ENCODE assay signal across 10 mouse cellular contexts in genomic region chr10:82863106-82863680, GRCm38 (mm10). TPM values are rescaled to one million over a fixed set of nuclear protein-coding genes. Genes with fewer than 3 reads are reported as not detected.
DNase-seq lines count a peak whose midpoint lies in the region; ATAC-seq and TF ChIP-seq lines count a peak whose summit lies in the region.
"Had no signal": no experiment of that assay in that cellular context is flagged by ENCODE, and none has a peak within 500 bp of the region (broad histone marks: within the 10 kb centered on the region; RNA-seq: fewer than 3 reads in every experiment).

No protein-coding gene starts in this region.

- H3K36me3 ChIP-seq in forebrain, embryonic 14.5 days (ENCODE audit: control insufficient read depth, insufficient read depth, low read length) = peaks cover 31% of the 10 kb centered on the region
- H3K36me3 ChIP-seq in forebrain, embryonic 11.5 days (ENCODE audit: control insufficient read depth, insufficient read depth, low read length) = no peaks in the 10 kb centered on the region; the same call in 1 of the 2 replicates
- peaks cover 62% of the 10 kb centered on the region for H3K36me3 ChIP-seq in megakaryocyte, embryonic 14.5 days (replicated peaks; ENCODE audit: low read length)
- H3K36me3 ChIP-seq in embryonic facial prominence, embryonic 15.5 days = peaks cover 20% of the 10 kb centered on the region; the same call in 1 of the 2 replicates
- H3K36me3 ChIP-seq in myocyte (ENCODE audit: control insufficient read depth, insufficient read depth) = peaks cover 13% of the 10 kb centered on the region

- peak overlapping the region; percentile 35; the same call in 1 of the 2 replicates for H3K27ac ChIP-seq in forebrain, embryonic 14.5 days (ENCODE audit: low read depth, low read length)
- H3K27ac ChIP-seq in forebrain, embryonic 11.5 days (ENCODE audit: low read depth, low read length) = no peak overlapping the region
- H3K27ac ChIP-seq in embryonic facial prominence, embryonic 15.5 days (replicated peaks) = 0 out of 2 replicates have a peak overlapping the region, but pooled peaks have one; percentile 34

- 62% methylated on average over 5 of the region's 5 CpGs for WGBS in forebrain, embryonic 14.5 days
- 91% methylated on average over 5 of the region's 5 CpGs for WGBS in forebrain, embryonic 11.5 days
- WGBS in embryonic facial prominence, embryonic 15.5 days = 64% methylated on average over 5 of the region's 5 CpGs

- peak overlapping the region; percentile 78; the same call in 1 of the 2 replicates for H3K4me2 ChIP-seq in forebrain, embryonic 14.5 days (ENCODE audit: low read length)
- H3K4me2 ChIP-seq in forebrain, embryonic 11.5 days (ENCODE audit: low read depth, low read length, severe bottlenecking) = no peak overlapping the region
- no peak overlapping the region for H3K4me2 ChIP-seq in embryonic facial prominence, embryonic 15.5 days (replicated peaks)
- peak overlapping the region; percentile 95 for H3K4me2 ChIP-seq in myocyte (ENCODE audit: low read depth)

- no peak overlapping the region for H3K4me3 ChIP-seq in forebrain, embryonic 14.5 days (ENCODE audit: low read depth, low read length)
- no peak overlapping the region for H3K4me3 ChIP-seq in forebrain, embryonic 11.5 days (ENCODE audit: low read depth, low read length)
- peak overlapping the region; percentile 62 for H3K4me3 ChIP-seq in megakaryocyte, embryonic 14.5 days (replicated peaks)
- no peak overlapping the region for H3K4me3 ChIP-seq in embryonic facial prominence, embryonic 15.5 days (replicated peaks)
- no peak overlapping the region for H3K4me3 ChIP-seq in myocyte

- no peaks in the 10 kb centered on the region for H3K9me3 ChIP-seq in forebrain, embryonic 14.5 days (replicated peaks; ENCODE audit: control insufficient read depth, low read length)
- no peaks in the 10 kb centered on the region for H3K9me3 ChIP-seq in forebrain, embryonic 11.5 days (ENCODE audit: control insufficient read depth, low read length)
- H3K9me3 ChIP-seq in megakaryocyte, embryonic 14.5 days = no peaks in the 10 kb centered on the region
- H3K9me3 ChIP-seq in embryonic facial prominence, embryonic 15.5 days (replicated peaks) = no peaks in the 10 kb centered on the region

- DNase-seq in forebrain, embryonic 14.5 days (ENCODE audit: low spot score) = peak; percentile 65
- DNase-seq in forebrain, embryonic 11.5 days (ENCODE audit: low spot score) = no peak
- DNase-seq in embryo, embryonic 10 days (ENCODE audit: low spot score) = no peak
- no peak for DNase-seq in left cerebral cortex, adult 18-20 months (ENCODE audit: low spot score in 2 of 2)
- DNase-seq: heart, adult 11 months; layer of hippocampus, adult 9-11 months had no signal

- peaks cover 83% of the 10 kb centered on the region for H3K79me2 ChIP-seq in myocyte (ENCODE audit: control insufficient read depth, insufficient read depth)

- no peak for ATAC-seq in forebrain, embryonic 14.5 days
- ATAC-seq in forebrain, embryonic 11.5 days (replicated peaks; ENCODE audit: low FRiP score) = no peak
- ATAC-seq in megakaryocyte, adult 5-6 weeks (ENCODE audit: poor library complexity, severe bottlenecking) = no peak
- ATAC-seq in embryonic facial prominence, embryonic 15.5 days (ENCODE audit: insufficient number of reproducible peaks, low FRiP score, low TSS enrichment, low read depth) = no peak

- TF ChIP-seq POLR2A in myocyte (IDR thresholded peaks at IDR 0.05; ENCODE audit: insufficient read length, low read depth) = no peak

- H3K4me1 ChIP-seq in forebrain, embryonic 14.5 days (ENCODE audit: control insufficient read depth, insufficient read depth, low read length) = peaks cover 17% of the 10 kb centered on the region
- peaks cover 6% of the 10 kb centered on the region for H3K4me1 ChIP-seq in forebrain, embryonic 11.5 days (replicated peaks; ENCODE audit: control insufficient read depth, insufficient read depth, low read length)
- H3K4me1 ChIP-seq in megakaryocyte, embryonic 14.5 days = peaks cover 63% of the 10 kb centered on the region
- peaks cover 40% of the 10 kb centered on the region for H3K4me1 ChIP-seq in embryonic facial prominence, embryonic 15.5 days

- no peaks in the 10 kb centered on the region for H3K27me3 ChIP-seq in forebrain, embryonic 14.5 days (replicated peaks; ENCODE audit: control insufficient read depth, insufficient read depth, low read length)
- no peaks in the 10 kb centered on the region for H3K27me3 ChIP-seq in forebrain, embryonic 11.5 days (ENCODE audit: control insufficient read depth, insufficient read depth, low read length)
- no peaks in the 10 kb centered on the region for H3K27me3 ChIP-seq in megakaryocyte, embryonic 14.5 days (replicated peaks)
- no peaks in the 10 kb centered on the region for H3K27me3 ChIP-seq in embryonic facial prominence, embryonic 15.5 days
- no peaks in the 10 kb centered on the region for H3K27me3 ChIP-seq in myocyte (ENCODE audit: control insufficient read depth, insufficient read depth, insufficient read length)

- H3ac ChIP-seq in myocyte (ENCODE audit: control insufficient read depth, insufficient read length) = no peak overlapping the region

- no peak overlapping the region for H3K9ac ChIP-seq in forebrain, embryonic 14.5 days (ENCODE audit: low read length)
- H3K9ac ChIP-seq in forebrain, embryonic 11.5 days (ENCODE audit: low read length) = no peak overlapping the region
- H3K9ac ChIP-seq in embryonic facial prominence, embryonic 15.5 days = peak overlapping the region; percentile 6; the same call in 1 of the 2 replicates

TF ChIP-seq in myocyte, 11 proteins besides CTCF, POLR2A, EP300 and RAD21:
- TF ChIP-seq USF1 (IDR thresholded peaks at IDR 0.05; ENCODE audit: low read depth) (no peak), E2F4 (IDR thresholded peaks at IDR 0.05; ENCODE audit: insufficient read depth) (no peak), CEBPB (IDR thresholded peaks at IDR 0.05; ENCODE audit: insufficient read depth, poor library complexity, severe bottlenecking) (no peak), POLR2AphosphoS2 (IDR thresholded peaks at IDR 0.05; ENCODE audit: insufficient read length, low read depth) (no peak), MAX (IDR thresholded peaks at IDR 0.05; ENCODE audit: low read depth) (no peak), SRF (IDR thresholded peaks at IDR 0.05; ENCODE audit: control insufficient read depth, insufficient read length, low read depth) (no peak), MYOG (IDR thresholded peaks at IDR 0.05; ENCODE audit: control insufficient read depth in 1 of 3, insufficient read depth in 1 of 3, insufficient read length in 2 of 3, low read depth in 2 of 3) (peak in 1 of 3 experiments; percentile 24), TCF3 (IDR thresholded peaks at IDR 0.05; ENCODE audit: insufficient read length, low read depth) (no peak), TCF12 (IDR thresholded peaks at IDR 0.05; ENCODE audit: insufficient read depth, poor library complexity, severe bottlenecking) (no peak), REST (IDR thresholded peaks at IDR 0.05; ENCODE audit: insufficient read depth, insufficient read length) (no peak), MYOD1 (IDR thresholded peaks at IDR 0.05; ENCODE audit: control insufficient read depth in 1 of 3, insufficient read length in 2 of 3, low read depth in 2 of 3) (peak in 1 of 3 experiments; percentile 35)

RNA-seq across cellular contexts. Expression of gene Eid3, which starts 3.2 kb away (rescaled TPM):
- 0.22 and 0.27 TPM in 2 replicates for polyA plus RNA-seq in forebrain, embryonic 14.5 days (2014; fragmentation: Nextera tagmentation; extraction: Ambion mirVana)
- polyA plus RNA-seq in forebrain, embryonic 11.5 days (2014; fragmentation: Nextera tagmentation; extraction: Ambion mirVana) = 0.89 and 1.0 TPM in 2 replicates
- 1.2 TPM in 1 of 2 replicates, not detected in the other for polyA plus RNA-seq in megakaryocyte, embryonic 14.5 days (2012; ENCODE audit: insufficient read depth, low replicate concordance)
- 0.25 and 2.7 TPM in 2 replicates for total RNA-seq in megakaryocyte, adult 5-6 weeks (2015)
- 1.8 and 3.6 TPM in 2 replicates for total RNA-seq in megakaryocyte, adult 5-6 weeks (2017)
- 0.55 and 0.65 TPM in 2 replicates for polyA plus RNA-seq in embryonic facial prominence, embryonic 15.5 days (2015; fragmentation: Nextera tagmentation; extraction: Ambion mirVana)
- 0.43 TPM for polyA plus RNA-seq in myocyte (2012; fragmentation: generic; extraction: Trizol)
- total RNA-seq in left cerebral cortex, adult 18-20 months (2021) = 1 to 10 TPM in 1 of 2 experiments, under 1 TPM in 1; 0.84 to 1.3 TPM

RNA-seq across cellular contexts. Expression of gene Txnrd1, which starts 29.4 kb away (rescaled TPM):
- 157 and 169 TPM in 2 replicates for polyA plus RNA-seq in forebrain, embryonic 14.5 days (2014; fragmentation: Nextera tagmentation; extraction: Ambion mirVana)
- polyA plus RNA-seq in forebrain, embryonic 11.5 days (2014; fragmentation: Nextera tagmentation; extraction: Ambion mirVana) = 214 and 221 TPM in 2 replicates
- 80.6 and 172 TPM in 2 replicates for polyA plus RNA-seq in megakaryocyte, embryonic 14.5 days (2012; ENCODE audit: insufficient read depth, low replicate concordance)
- total RNA-seq in megakaryocyte, adult 5-6 weeks (2015) = 26.2 and 29.6 TPM in 2 replicates
- total RNA-seq in megakaryocyte, adult 5-6 weeks (2017) = 59.5 and 73.9 TPM in 2 replicates
- polyA plus RNA-seq in embryonic facial prominence, embryonic 15.5 days (2015; fragmentation: Nextera tagmentation; extraction: Ambion mirVana) = 74.3 and 78.9 TPM in 2 replicates
- 77.0 TPM for polyA plus RNA-seq in myocyte (2012; fragmentation: generic; extraction: Trizol)
- total RNA-seq in left cerebral cortex, adult 18-20 months (2021) = 10 to 100 TPM; 50.2 to 53.9 TPM

Comparison
In these comparisons a context has a peak if more than half of its experiments do, and no peak if none do; other contexts are left out.
1. H3K4me2 ChIP-seq: peak in forebrain, embryonic 14.5 days (single experiment) and myocyte (single experiment); none in forebrain, embryonic 11.5 days (single experiment) and embryonic facial prominence, embryonic 15.5 days (single experiment).